Mouse (Mus musculus) cortical plate, adult 2 months (tissue): ENCODE measurements at regions not wholly inside any gene's neighbourhood (a gene's known extent, or its start where the extent isn't known, plus 50 kb on each side); places are given as distances from the start of the nearest gene placed in this dataset.

Source experiments
- H3K27ac ChIP-seq: fragments of 200-500 bp; 2 replicates; pipeline ENCODE4 v1.5.1; 2012; ENCODE audit warnings: low read length, control low read depth, inconsistent platforms; ENCODE audit not compliant: insufficient read depth
- H3K4me1 ChIP-seq: fragments of 200-500 bp; 2 replicates; pipeline ENCODE4 v1.6.1; 2011; ENCODE audit warnings: low read length; ENCODE audit not compliant: control insufficient read depth, insufficient read depth
- H3K4me3 ChIP-seq: fragments of 200-500 bp; 2 replicates; pipeline ENCODE4 v1.5.1; 2011; ENCODE audit warnings: mild to moderate bottlenecking, low read length, control low read depth; ENCODE audit not compliant: insufficient read depth
- CTCF ChIP-seq: fragments of 200-500 bp; IDR thresholded peaks from 2 replicates; pipeline ENCODE4 v1.5.1; 2011; ENCODE audit warnings: mild to moderate bottlenecking, control low read depth, low read length; ENCODE audit not compliant: insufficient read depth; ENCODE audit errors: extremely low read depth
- POLR2A ChIP-seq: fragments of 200-500 bp; IDR thresholded peaks from 2 replicates; pipeline ENCODE4 v1.6.1; 2011; ENCODE audit warnings: mild to moderate bottlenecking, low read length, control low read depth; ENCODE audit not compliant: insufficient read depth; ENCODE audit errors: extremely low read depth

GRCm38 (mm10) chr12:56275556-56276242 lies 70.0 kb downstream of the Mbip start:
- TF ChIP-seq POLR2A (no peak), CTCF (no peak)
- Histone ChIP-seq H3K27ac (no peak overlapping the region), H3K4me3 (no peak overlapping the region), H3K4me1 (peaks cover 3% of the 10 kb centered on the region; the same call in 1 of the 2 replicates)

GRCm38 (mm10) chr12:56265049-56265448 lies 80.6 kb downstream of the Mbip start:
- no peak overlapping the region for H3K4me3 ChIP-seq
- H3K27ac ChIP-seq: no peak overlapping the region
- H3K4me1 ChIP-seq: no peaks in the 10 kb centered on the region
- TF ChIP-seq CTCF: no peak
- TF ChIP-seq POLR2A: no peak

DNA sequence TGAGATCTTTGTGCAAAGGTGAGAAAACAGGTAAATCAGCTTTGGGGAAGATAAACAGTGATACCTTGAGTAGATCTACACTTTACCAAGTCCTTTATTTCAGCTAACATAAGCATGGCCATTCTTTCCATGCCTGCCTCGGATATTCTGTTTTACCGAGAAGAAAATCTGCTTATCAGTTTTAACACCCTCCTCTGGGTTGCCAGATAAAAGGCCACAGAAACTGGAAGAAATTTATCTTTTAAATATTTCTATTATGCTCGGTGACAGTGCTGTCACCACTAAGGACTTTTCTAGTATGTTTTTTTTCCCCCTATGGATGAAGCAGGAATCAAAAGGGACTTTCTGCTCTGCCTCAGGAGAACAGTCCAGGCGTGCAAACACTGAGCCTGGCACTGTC lies 84.2 kb downstream of the Mbip start:
- no peak overlapping the region for H3K27ac ChIP-seq
- no peak overlapping the region for H3K4me3 ChIP-seq
- TF ChIP-seq CTCF: no peak
- TF ChIP-seq POLR2A: no peak
- H3K4me1 ChIP-seq: no peaks in the 10 kb centered on the region

DNA sequence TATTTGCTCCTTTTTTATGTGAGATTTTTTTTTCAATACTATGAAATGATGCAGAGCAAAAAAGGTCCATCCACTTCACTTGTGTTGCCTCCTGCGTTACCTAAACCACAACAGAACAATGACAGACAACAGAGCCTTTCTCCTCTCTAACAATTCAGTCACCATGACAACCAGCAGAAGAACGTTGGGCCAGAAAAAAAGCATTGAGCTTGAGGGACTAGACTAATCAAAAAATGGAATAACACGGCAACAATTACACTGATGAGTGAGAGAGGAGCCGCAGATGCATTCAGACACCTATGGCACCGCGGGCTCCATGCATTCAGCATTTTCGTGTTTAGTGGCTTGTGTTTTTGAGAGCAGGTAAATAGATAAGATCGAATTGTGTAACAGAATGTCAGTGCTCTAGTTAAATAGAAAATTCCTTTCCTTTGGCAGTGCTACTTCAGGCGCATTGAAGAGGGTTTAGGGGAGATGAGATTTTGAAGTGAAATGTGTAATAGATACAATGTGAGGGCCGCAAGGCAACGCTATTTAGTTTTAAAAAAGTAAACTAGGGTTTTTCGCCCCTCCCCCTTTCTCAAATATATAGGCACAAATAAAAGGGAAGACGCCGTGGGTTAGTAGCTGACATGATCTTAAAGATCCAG lies 87.2 kb downstream of the Mbip start:
- Histone ChIP-seq H3K4me1 (no peaks in the 10 kb centered on the region), H3K27ac (no peak overlapping the region), H3K4me3 (no peak overlapping the region)
- TF ChIP-seq POLR2A: no peak
- no peak for TF ChIP-seq CTCF

DNA sequence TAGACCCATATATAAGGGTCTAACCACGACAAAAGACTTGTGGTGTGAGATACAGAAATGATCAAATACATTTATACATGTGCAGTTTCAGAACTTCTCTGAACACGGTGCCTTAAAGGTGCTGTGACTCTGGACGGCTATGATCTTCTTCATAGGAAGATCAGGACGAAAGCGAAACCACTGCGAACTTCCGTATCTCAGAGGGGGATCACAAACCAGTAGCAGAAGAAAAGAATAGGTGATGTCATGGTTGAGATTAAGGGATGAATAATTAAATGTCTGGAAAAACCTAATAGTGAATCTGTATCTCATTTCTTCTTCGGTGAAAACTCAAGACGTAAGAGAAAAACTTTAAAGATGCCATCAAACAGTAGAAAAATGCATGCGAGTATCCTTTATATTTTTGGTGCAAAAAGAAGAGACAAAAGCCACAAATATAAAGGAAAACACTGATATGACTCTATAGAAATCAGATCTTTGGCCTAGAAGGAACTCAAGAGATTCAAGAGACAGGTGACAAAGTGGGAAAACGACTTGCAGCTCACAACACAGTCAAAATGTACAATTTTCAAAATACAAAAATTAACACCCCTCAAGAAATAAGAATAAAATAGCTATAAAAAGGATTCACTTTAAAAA lies 89.3 kb downstream of the Mbip start:
- no peak overlapping the region for H3K4me3 ChIP-seq
- no peaks in the 10 kb centered on the region for H3K4me1 ChIP-seq
- no peak overlapping the region for H3K27ac ChIP-seq
- TF ChIP-seq CTCF (no peak), POLR2A (no peak)

- no peak overlapping the region for H3K4me3 ChIP-seq
- no peak for TF ChIP-seq POLR2A
- TF ChIP-seq CTCF: no peak
- no peak overlapping the region for H3K27ac ChIP-seq
- no peaks in the 10 kb centered on the region for H3K4me1 ChIP-seq
Observed at GRCm38 (mm10) chr12:56252612-56253444, 92.9 kb downstream of the Mbip start.

GRCm38 (mm10) chr12:56250262-56250661 lies 95.4 kb downstream of the Mbip start:
- no peak for TF ChIP-seq CTCF
- no peak for TF ChIP-seq POLR2A
- Histone ChIP-seq H3K27ac (no peak overlapping the region), H3K4me1 (no peaks in the 10 kb centered on the region), H3K4me3 (no peak overlapping the region)

GRCm38 (mm10) chr12:56246406-56246805 lies 99.3 kb downstream of the Mbip start:
- H3K27ac ChIP-seq: no peak overlapping the region
- no peaks in the 10 kb centered on the region for H3K4me1 ChIP-seq
- no peak for TF ChIP-seq POLR2A
- no peak for TF ChIP-seq CTCF
- no peak overlapping the region for H3K4me3 ChIP-seq

DNA sequence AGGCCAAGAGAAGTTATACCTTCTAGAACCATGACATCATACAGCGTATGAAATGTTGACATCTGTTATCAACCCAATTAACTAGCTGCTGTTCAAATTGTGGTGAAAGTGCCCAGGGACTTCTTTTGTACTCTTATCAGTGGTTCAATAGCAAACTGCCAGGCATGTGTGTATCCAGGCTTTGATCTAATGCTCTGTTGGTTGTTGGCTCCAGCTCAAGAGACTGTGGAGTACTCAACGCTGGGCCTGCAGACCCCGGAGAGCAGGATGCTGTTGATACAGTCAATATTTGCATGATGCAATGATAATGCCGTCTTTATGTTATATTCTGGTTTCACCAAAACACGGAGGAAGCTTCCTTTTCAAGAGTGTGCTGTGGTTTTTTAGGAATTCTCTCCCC lies 102.9 kb downstream of the Mbip start:
- Histone ChIP-seq H3K4me3 (no peak overlapping the region), H3K4me1 (no peaks in the 10 kb centered on the region), H3K27ac (no peak overlapping the region)
- TF ChIP-seq POLR2A (no peak), CTCF (no peak)

GRCm38 (mm10) chr12:56241735-56242134 lies 104.0 kb downstream of the Mbip start:
- no peak for TF ChIP-seq POLR2A
- TF ChIP-seq CTCF: peak; percentile 61; the same call in 1 of the 2 replicates
- no peak overlapping the region for H3K27ac ChIP-seq
- no peaks in the 10 kb centered on the region for H3K4me1 ChIP-seq
- H3K4me3 ChIP-seq: no peak overlapping the region

DNA sequence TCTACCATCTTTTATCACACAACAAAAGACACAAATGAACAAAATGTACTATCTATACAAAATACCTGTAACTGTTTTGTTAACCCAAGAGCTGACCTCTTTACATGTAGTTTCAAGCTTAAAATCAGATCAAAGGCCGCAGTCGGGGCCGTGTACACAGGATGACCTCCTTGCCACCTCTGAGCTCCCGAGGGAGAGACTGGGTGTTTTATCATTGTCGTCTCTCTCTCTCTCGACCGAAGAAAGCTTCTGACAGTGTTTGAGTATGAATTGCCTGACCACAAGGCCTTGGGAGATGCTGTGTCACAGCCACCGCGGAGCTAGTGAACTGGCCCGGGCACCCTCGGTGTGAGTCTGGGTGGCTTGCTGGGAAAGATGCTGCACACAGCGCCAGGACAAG lies 105.5 kb downstream of the Mbip start:
- H3K4me1 ChIP-seq: no peaks in the 10 kb centered on the region
- no peak overlapping the region for H3K4me3 ChIP-seq
- H3K27ac ChIP-seq: no peak overlapping the region
- TF ChIP-seq CTCF: no peak
- no peak for TF ChIP-seq POLR2A
